Mouse (Mus musculus): Measurements from ENCODE around the gene Dab2.

Dab2 gene

DNA sequence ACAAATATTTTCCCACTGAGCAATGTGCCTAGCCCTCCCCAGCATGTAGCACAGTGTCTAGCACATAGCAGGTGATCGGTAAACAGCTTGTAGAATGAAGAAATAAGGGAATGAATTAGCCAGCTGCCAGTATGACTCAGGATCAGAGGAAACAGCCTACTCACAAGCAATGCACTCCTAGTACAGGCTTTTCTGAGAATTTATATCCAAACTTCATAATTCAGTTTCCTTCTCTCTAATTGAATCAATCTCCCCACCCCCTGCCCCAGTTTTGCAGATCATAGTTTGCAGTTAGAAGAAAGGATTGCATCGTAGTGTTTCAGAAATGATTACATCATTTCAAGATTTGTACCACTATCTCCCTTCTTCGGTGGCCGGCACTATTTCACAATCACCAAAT lies 26.4 kb downstream of the Dab2 start:
- peak; percentile 24 for DNase-seq

DNA sequence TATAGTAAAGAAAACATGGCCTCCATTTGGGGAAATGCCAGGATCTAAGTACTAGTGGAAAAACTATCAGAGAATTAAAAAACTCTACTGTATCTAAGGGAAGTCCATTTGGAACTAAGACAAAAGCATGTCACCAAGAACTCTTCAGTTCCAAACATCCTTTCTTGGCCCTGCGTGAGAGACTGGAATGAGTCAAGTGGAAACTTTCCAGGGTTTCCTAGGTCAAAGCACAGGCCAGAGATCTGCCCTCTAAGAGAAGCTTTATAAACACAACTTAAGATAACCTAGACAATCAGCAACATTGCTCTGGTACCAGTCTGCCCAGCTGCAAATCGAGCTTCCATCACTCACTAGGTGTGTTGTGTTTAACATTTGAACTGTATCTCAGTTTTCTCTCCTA lies 31.8 kb downstream of the Dab2 start:
- no peak for DNase-seq

DNA sequence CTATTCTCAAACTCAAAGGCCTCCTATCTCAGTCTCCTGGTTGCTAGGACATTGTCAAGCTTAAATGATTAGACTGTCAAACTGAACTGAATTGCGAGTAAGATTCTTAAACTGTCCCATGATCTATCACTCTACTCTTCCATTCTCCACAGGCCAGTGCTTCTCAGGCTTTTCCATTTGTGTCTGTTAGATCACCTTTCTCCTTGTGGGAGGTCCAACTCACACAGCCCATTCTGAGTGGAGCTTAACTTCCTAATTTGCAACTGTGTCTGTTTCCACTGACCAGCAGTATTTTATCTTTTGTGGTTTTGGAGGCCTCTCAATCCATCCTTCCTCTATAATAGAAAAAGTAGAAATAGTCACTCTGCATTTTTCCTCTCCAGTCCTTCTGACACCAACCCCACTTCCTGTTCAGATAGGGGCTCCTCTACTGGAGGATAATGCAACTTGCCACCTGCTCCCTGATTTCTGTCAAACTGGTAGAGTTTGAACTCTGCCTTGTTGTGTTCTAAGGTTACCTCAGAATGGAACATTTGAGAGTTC lies 35.1 kb downstream of the Dab2 start:
- no peak for DNase-seq

GRCm38 (mm10) chr15:6339767-6340166 lies 40.2 kb downstream of the Dab2 start:
- DNase-seq: no peak

- DNase-seq: no peak
These were observed 40.8 kb downstream of the Dab2 start for GRCm38 (mm10) chr15:6340347-6340746.

DNA sequence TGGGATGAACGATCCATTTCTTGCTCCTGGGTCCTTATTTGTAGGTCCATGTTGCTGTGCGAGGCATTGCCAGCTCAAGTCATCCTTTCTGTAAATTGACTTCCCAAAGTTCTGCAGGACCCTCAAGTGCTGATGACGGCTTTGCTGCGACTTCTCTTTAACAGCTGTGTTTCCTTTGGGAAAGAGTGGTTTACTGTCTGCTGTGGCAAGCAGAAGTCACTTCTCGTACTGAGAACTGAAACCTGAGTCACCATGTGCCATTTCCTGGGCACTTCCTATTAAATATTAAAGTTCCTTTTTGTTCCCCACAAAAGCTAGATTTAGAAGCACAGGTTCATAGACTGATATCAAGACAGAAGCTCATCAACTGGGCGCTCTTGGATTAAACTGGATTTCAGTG lies 41.8 kb downstream of the Dab2 start:
- peak; percentile 25 for DNase-seq

DNA sequence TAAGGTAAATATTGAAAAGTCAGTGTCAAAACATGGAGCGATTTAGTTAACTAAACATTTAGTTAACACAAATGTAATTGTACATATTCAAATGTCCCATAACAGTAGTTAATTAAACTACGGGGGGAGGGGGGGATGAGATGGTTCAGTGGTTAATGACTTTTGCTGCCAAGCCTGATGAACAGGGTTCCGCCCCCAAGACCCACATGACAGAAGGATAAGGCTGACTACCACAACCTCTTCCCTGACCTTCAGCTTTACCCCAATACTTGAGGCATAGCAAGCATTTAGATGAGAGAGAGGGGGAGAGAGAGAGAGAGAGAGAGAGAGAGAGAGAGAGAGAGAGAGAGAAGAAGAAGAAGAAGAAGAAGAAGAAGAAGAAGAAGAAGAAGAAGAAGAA lies 54.3 kb downstream of the Dab2 start:
- DNase-seq: no peak

DNA sequence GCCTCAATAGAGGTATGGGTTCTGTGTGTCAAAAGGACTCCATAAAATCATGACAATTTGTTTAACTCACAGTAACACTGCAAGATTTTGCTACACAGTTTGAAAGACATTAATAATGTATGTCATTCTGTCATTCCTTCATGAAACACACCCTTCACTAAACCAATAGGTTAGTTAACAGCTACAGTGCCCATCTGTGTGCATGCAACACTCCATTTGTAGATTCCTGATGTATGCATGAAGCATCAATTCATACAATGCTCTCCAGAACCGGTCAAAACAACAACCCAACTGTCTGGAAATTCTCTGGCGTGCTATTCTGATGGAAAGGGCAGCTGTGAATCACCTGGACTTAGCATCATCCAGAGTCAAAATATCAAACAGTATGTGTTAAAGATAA lies 60.3 kb downstream of the Dab2 start:
- peak; percentile 7 for DNase-seq

- DNase-seq: no peak
These were observed 70.4 kb downstream of the Dab2 start for GRCm38 (mm10) chr15:6369974-6370373.

GRCm38 (mm10) chr15:6371486-6371885 lies 71.9 kb downstream of the Dab2 start:
- no peak for DNase-seq

DNA sequence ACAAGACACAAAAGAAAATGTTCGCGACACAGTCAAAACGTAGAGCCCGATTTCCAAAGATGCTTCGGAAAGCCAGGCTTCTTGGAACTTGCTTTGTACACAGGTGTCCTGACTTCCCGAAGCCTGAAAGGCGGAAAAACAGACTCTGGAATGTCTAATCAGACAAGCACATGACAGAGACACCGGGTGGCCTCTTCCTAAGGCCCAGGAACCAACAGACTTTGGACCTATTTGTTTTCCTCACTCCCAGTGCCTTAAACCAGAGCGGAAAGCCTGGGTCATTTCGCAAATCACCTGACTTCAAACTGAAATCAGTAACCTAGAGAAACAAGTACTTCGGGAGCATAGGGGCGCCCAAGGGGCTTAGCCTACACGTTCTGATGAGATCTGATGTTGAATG lies 75.4 kb downstream of the Dab2 start:
- DNase-seq: no peak

DNA sequence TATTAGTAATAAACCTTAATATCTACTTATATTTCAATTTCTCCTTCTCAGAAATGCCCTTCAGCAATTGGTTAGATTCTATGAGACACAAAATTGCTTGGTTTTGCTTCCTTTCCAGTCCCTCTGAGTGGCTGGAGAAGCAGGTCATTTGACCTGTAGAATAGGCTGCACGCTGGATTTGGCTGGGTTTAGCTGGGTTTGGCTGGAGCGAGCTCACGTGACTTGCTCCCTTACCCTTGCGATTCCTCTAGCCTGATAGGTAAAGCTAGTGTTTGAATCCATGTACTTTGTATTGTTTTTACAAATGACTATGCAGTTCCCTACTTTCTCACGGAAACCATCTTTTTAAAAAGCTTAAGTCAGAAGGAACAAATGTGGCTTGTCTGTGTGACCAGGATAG lies 76.4 kb downstream of the Dab2 start:
- DNase-seq: no peak

- DNase-seq: no peak
These were observed 77.2 kb downstream of the Dab2 start for GRCm38 (mm10) chr15:6376785-6377184.

- DNase-seq: no peak
These were observed 84.4 kb downstream of the Dab2 start for GRCm38 (mm10) chr15:6384027-6384426.

- DNase-seq: no peak
These were observed 85.7 kb downstream of the Dab2 start for GRCm38 (mm10) chr15:6385241-6385640.

GRCm38 (mm10) chr15:6386159-6386951 lies 86.8 kb downstream of the Dab2 start:
- peak; percentile 50 for DNase-seq

- DNase-seq: no peak
These were observed 87.6 kb downstream of the Dab2 start for GRCm38 (mm10) chr15:6386961-6387728.

DNA sequence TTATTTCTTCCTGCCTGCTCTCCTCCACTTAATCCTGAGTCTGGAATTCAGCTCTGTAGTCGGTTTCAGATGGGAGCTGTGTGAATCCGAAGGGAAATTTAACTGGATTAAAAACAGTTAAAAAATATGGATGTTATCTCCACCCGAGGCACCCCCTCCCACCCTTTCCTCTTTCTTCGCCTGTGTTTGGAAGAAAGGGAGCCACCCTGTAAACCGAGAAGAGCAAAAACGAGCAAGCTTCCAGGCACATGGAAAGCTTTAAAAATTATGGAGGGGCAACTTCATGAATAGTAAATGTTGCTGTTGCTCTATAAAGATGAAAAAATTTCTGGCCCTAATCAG lies 88.1 kb downstream of the Dab2 start:
- no peak for DNase-seq

DNA sequence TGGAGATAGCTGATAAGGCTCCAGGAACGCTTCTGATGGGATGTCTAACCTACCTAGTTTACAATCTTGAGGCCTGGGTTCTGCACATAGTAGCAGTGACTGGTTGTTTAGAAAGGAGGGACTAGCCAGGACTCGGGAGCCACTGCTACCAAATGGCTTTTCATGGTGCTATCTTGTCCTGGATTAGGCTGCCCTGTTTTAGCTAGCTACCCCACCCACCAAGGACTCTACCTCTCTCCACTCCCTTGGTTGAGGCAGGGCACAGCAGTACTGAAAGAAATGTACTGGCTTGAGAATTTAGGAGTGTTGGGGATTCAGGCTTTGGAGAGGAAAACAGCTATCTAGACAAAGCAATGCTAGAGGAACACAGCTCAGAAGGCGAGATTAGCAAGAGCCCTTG lies 88.6 kb downstream of the Dab2 start:
- no peak for DNase-seq

DNA sequence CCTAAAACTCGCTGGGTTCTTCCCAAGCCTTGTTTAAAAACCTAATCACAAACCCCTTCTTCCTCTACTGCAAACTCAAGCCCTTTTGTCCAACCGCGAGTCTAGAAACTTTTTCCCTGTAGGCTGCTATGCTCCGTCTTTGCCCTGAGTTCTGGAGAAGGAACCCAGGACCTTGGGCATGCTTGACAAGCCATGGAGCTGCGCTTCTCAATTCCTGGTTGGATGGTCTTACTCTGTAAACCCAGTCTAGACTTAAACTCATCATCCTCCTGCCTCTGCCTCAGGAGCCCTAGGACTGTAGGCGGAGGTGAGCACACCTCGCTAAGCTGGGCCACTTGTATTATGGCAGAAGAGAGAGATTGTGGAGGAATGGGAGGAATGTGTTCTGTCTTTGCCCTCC lies 89.0 kb downstream of the Dab2 start:
- no peak for DNase-seq

GRCm38 (mm10) chr15:6390106-6390505 lies 90.5 kb downstream of the Dab2 start:
- DNase-seq: no peak

- DNase-seq: peak; percentile 47
These were observed 91.1 kb downstream of the Dab2 start for GRCm38 (mm10) chr15:6390657-6391056.

GRCm38 (mm10) chr15:6391886-6392285 lies 92.3 kb downstream of the Dab2 start:
- DNase-seq: no peak

DNA sequence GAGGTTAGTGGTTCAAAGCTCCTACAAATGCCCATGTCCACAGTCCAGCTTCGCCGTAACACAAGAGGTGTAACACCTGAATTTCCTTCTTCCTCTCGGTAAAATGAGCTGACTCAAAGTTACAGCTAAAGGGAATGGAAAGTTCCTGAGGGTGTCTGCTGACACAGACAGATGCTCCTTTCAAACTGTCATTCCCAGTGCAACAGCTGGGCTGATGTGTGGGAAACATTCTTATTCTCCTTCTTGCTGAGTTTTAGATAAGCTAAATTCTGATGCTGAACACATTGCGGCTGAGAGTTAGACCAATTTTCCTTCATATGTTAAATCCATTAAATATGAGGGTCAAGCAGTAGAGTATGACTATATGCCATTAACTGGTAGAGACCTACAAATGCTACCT lies 94.0 kb downstream of the Dab2 start:
- no peak for DNase-seq

Measured in layer of hippocampus, adult 9-11 months (tissue).